Mouse (Mus musculus) ES-Bruce4 (cell line): ENCODE measurements around the gene Gpr83. TPM values are rescaled to one million over a fixed set of nuclear protein-coding genes. Genes with fewer than 3 reads are reported as not detected.

Experiments
- H3K27ac ChIP-seq: 2 replicates; pipeline ENCODE4 v1.5.1; 2012; ENCODE audit warnings: low read length, inconsistent platforms; ENCODE audit not compliant: insufficient read depth
- H3K27me3 ChIP-seq: 2 replicates; pipeline ENCODE4 v1.6.1; 2012; ENCODE audit warnings: mild to moderate bottlenecking, low read length, inconsistent platforms; ENCODE audit not compliant: control insufficient read depth, poor library complexity, insufficient read depth, severe bottlenecking
- H3K36me3 ChIP-seq: 2 replicates; pipeline ENCODE4 v1.6.1; 2012; ENCODE audit warnings: inconsistent platforms, mild to moderate bottlenecking, low read length, moderate library complexity; ENCODE audit not compliant: control insufficient read depth, poor library complexity, insufficient read depth, severe bottlenecking
- H3K4me1 ChIP-seq: one replicate; pipeline ENCODE4 v1.8.1; 2011; ENCODE audit warnings: low read length; ENCODE audit not compliant: control insufficient read depth, insufficient read depth
- H3K4me3 ChIP-seq: 2 replicates; pipeline ENCODE4 v1.5.1; 2011; ENCODE audit warnings: low read depth, mild to moderate bottlenecking, low read length
- H3K9ac ChIP-seq: 2 replicates; pipeline ENCODE4 v1.6.1; 2012; ENCODE audit warnings: low read depth, mild to moderate bottlenecking, inconsistent platforms; ENCODE audit not compliant: poor library complexity, severe bottlenecking
- H3K9me3 ChIP-seq: replicated peaks from 2 replicates; pipeline ENCODE4 v1.6.1; 2012; ENCODE audit warnings: mild to moderate bottlenecking, low read length, inconsistent platforms; ENCODE audit not compliant: control insufficient read depth, poor library complexity, insufficient read depth, severe bottlenecking
- CTCF ChIP-seq: IDR thresholded peaks from one replicate; pipeline ENCODE4 v1.8.1; 2011; ENCODE audit warnings: low read depth, low read length
- EP300 ChIP-seq: IDR thresholded peaks from 2 replicates; pipeline ENCODE4 v1.6.1; 2011; ENCODE audit warnings: low read depth, low read length; ENCODE audit not compliant: insufficient read depth
- POLR2A ChIP-seq: IDR thresholded peaks from one replicate; pipeline ENCODE4 v1.8.1; 2011; ENCODE audit warnings: low read length; ENCODE audit not compliant: insufficient read depth
- polyA plus RNA-seq: library from polyadenylated mRNA; stranded (reverse); fragments of >200 nt; gene quantifications from 2 replicates; pipeline ENCODE4 v1.2.4, GENCODE M21; 2011; ENCODE audit warnings: low read depth; ENCODE audit not compliant: missing spikeins, insufficient read depth, insufficient read length

Gpr83 gene
- polyA plus RNA-seq, 1 experiment: not detected

DNA sequence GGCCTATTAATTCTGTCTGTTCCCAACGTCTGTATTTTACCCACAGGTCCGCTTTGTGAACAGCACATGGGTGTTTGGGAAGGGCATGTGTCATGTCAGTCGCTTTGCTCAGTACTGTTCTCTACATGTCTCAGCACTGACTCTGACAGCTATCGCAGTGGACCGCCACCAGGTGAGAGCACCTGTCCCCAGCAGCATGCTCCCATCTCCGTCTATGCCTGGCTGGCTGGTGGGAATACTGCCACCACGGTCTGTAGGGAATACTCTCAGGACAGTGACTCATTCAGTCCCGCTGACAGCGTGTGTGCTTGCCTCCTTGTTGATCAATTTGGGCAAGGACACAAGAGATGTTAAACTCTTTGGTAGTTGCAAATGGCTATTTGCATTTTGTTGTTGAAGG, 4.7 kb downstream of the Gpr83 start:
- H3K9me3 ChIP-seq: no peaks in the 10 kb centered on the region
- TF ChIP-seq EP300 (no peak), POLR2A (no peak)
- no peak overlapping the region for H3K4me3 ChIP-seq
- H3K4me1 ChIP-seq: no peaks in the 10 kb centered on the region
- no peaks in the 10 kb centered on the region for H3K36me3 ChIP-seq
- H3K9ac ChIP-seq: no peak overlapping the region
- no peaks in the 10 kb centered on the region for H3K27me3 ChIP-seq
- H3K27ac ChIP-seq: no peak overlapping the region

DNA sequence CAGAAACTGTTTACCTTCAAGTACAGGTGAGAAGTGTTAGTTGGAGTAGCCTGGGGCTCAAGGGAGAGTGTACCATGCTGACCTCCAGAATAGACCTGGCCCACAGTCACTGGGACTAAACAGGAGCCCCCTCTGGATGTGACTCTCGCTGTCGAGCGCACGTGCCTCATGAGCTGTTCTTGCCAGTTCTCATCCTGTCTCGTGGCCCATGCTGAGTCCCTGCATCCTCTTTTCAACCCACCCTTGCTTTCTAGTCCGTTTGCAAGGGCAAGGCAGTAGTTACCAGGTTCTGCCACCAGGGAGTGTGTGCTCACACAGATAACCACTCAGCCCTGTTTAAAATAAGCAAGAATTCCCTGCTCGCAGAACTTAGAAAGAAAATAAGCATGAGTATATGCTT, 6.9 kb downstream of the Gpr83 start:
- H3K4me3 ChIP-seq: no peak overlapping the region
- no peaks in the 10 kb centered on the region for H3K4me1 ChIP-seq
- no peaks in the 10 kb centered on the region for H3K9me3 ChIP-seq
- H3K27ac ChIP-seq: no peak overlapping the region
- no peaks in the 10 kb centered on the region for H3K36me3 ChIP-seq
- TF ChIP-seq EP300 (no peak), POLR2A (no peak), CTCF (peak; percentile 25)
- no peak overlapping the region for H3K9ac ChIP-seq
- no peaks in the 10 kb centered on the region for H3K27me3 ChIP-seq

DNA sequence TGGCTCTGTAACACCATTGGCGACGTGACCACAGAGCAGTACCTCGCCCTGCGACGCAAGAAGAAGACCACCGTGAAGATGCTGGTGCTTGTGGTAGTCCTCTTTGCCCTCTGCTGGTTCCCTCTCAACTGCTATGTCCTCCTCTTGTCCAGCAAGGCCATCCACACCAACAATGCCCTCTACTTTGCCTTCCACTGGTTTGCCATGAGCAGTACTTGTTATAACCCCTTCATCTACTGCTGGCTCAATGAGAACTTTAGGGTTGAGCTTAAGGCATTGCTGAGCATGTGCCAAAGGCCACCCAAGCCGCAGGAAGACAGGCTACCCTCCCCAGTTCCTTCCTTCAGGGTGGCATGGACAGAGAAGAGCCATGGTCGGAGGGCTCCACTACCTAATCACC, 8.3 kb downstream of the Gpr83 start:
- no peak overlapping the region for H3K27ac ChIP-seq
- H3K9ac ChIP-seq: no peak overlapping the region
- no peaks in the 10 kb centered on the region for H3K9me3 ChIP-seq
- no peaks in the 10 kb centered on the region for H3K4me1 ChIP-seq
- no peak for TF ChIP-seq POLR2A
- TF ChIP-seq EP300: no peak
- H3K4me3 ChIP-seq: no peak overlapping the region
- H3K27me3 ChIP-seq: no peaks in the 10 kb centered on the region
- H3K36me3 ChIP-seq: no peaks in the 10 kb centered on the region

DNA sequence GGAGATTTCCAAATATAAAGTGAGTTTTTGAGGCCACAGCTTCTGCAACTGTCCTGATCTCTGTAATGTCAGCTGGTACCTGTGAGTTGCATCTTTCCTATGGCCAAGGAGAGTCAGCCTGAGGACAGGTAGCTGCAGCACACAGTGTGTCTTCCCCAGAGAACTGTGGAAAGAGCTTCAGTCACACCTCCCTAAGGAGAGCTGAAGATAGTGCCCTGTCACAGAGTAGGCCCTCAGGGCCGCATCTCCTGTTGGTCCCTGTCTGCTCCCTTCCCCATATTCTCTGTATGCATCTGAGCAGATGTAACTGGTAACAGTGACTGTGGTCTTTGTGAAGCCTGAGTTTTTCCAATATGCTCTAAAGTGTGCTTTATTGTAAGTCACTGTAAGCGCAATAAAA, 10.4 kb downstream of the Gpr83 start:
- Histone ChIP-seq H3K27ac (no peak overlapping the region), H3K4me3 (no peak overlapping the region), H3K4me1 (no peaks in the 10 kb centered on the region), H3K9me3 (no peaks in the 10 kb centered on the region), H3K36me3 (no peaks in the 10 kb centered on the region), H3K27me3 (no peaks in the 10 kb centered on the region), H3K9ac (no peak overlapping the region)
- TF ChIP-seq CTCF: no peak
- TF ChIP-seq EP300: no peak

DNA sequence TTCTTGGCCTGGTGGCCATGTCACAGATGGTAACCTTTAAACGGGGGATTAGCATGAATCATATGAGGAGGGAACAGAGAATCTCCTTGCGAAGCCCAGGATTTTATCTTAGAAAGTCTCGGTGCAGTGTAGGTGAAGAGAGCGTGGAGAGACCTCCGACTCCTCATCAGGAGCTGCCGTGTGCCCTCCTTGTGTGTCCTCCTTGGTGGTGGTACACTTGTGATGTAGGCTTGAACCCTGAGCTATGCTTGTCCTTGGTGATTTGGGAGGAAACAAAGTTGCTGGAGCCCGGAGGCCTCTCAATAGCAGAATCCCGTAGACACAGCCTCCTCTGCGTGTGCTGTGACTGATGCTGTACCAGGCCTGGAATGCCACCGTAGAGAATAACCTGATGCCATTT, 10.8 kb downstream of the Gpr83 start:
- Histone ChIP-seq H3K9me3 (no peaks in the 10 kb centered on the region), H3K4me3 (no peak overlapping the region), H3K27ac (no peak overlapping the region), H3K27me3 (no peaks in the 10 kb centered on the region), H3K36me3 (no peaks in the 10 kb centered on the region), H3K9ac (no peak overlapping the region), H3K4me1 (no peaks in the 10 kb centered on the region)
- no peak for TF ChIP-seq CTCF
- TF ChIP-seq EP300: no peak
- no peak for TF ChIP-seq POLR2A

DNA sequence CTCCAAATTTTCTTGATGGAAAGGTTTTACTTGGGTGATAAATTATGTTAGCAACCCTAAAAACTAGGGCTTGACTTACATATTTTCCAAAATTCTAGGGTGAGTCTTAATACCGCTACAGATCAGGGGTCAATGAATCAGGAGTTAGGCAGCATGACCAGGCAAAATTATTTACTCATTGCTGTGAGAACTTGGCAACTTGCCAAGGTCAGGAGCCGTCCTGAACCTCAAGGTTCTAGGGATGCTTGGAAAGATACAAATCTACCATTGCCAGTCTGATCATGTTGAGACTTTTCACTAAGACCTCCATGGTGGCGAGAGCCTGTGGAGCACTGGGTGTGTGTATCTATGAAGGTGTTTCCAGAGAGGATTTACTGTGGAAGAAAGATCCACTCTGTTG, 11.5 kb downstream of the Gpr83 start:
- H3K9ac ChIP-seq: no peak overlapping the region

More for the DNA sequence above, 11.5 kb downstream of the Gpr83 start:
- Histone ChIP-seq H3K27ac (no peak overlapping the region), H3K4me3 (no peak overlapping the region), H3K9me3 (no peaks in the 10 kb centered on the region), H3K4me1 (no peaks in the 10 kb centered on the region), H3K27me3 (no peaks in the 10 kb centered on the region), H3K36me3 (no peaks in the 10 kb centered on the region)
- TF ChIP-seq POLR2A (no peak), CTCF (no peak), EP300 (no peak)
